Mouse (Mus musculus) layer of hippocampus, adult 6 months (tissue): ENCODE data around the gene Fbxo47. TPM values are rescaled to one million over a fixed set of nuclear protein-coding genes. Genes with fewer than 3 reads are reported as not detected.

Experiments used
- long read RNA-seq, 2 experiments: library from polyadenylated mRNA; unstranded; transcript quantifications; one replicate each; pipeline ENCODE4 v2.0.0; 2019 to 2020
- polyA plus RNA-seq: library from polyadenylated mRNA; unstranded; fragments of <200 nt; fragmentation: Nextera tagmentation; gene quantifications from 2 replicates; pipeline ENCODE4 v1.2.3, GENCODE M21; 2021

Fbxo47 gene
- 0.77 and 1.2 TPM in 2 replicates for polyA plus RNA-seq
- long read RNA-seq, experiment 1, result 0 reads
- long read RNA-seq, experiment 2, partial matches to known transcripts, result 0 of 5 reads
- long read RNA-seq, experiment 2, other reads (novel, unspliced or antisense), result 3 of 5 reads

GRCm38 (mm10) chr11:97883918-97884600 is at the start of gene Fbxo47:
Gene Fbxo47, minus strand, starts transcription at chr11:97884154.

GRCm38 (mm10) chr11:97840539-97840954 is 43.4 kb downstream of the Fbxo47 start, which contains the start of gene B230217C12Rik:
Gene B230217C12Rik, plus strand, starts transcription at chr11:97840780.

Other genes with a start within 250 kb of the Fbxo47 start
- gene Mllt6, start 220.7 kb downstream of the Fbxo47 start, polyA plus RNA-seq, result 4.2 and 4.3 TPM in 2 replicates
- gene Cisd3, start 198.3 kb downstream of the Fbxo47 start, polyA plus RNA-seq, result 79.0 and 82.9 TPM in 2 replicates
- 3.3 and 3.7 TPM in 2 replicates for gene Pcgf2, start 183.7 kb downstream of the Fbxo47 start, polyA plus RNA-seq
- gene Psmb3, start 180.8 kb downstream of the Fbxo47 start, polyA plus RNA-seq, result 415 and 436 TPM in 2 replicates
- gene Pip4k2b, start 139.4 kb downstream of the Fbxo47 start, polyA plus RNA-seq, result 2.4 and 3.1 TPM in 2 replicates
- 8.1 and 8.3 TPM in 2 replicates for gene Cwc25, start 117.6 kb downstream of the Fbxo47 start, polyA plus RNA-seq
- gene 1700001P01Rik, start 108.2 kb downstream of the Fbxo47 start, polyA plus RNA-seq, result 0.53 TPM in 1 of 2 replicates, not detected in the other
- gene Rpl23, start 101.7 kb downstream of the Fbxo47 start, polyA plus RNA-seq, result 631 and 670 TPM in 2 replicates
- gene Lasp1, start 85.2 kb downstream of the Fbxo47 start, polyA plus RNA-seq, result 36.2 and 46.2 TPM in 2 replicates
- gene B230217C12Rik, start 43.4 kb downstream of the Fbxo47 start, polyA plus RNA-seq, result 88.3 and 97.9 TPM in 2 replicates
- 7.8 and 10.7 TPM in 2 replicates for gene Plxdc1, start 102.3 kb upstream of the Fbxo47 start, polyA plus RNA-seq
- gene Arl5c, start 112.0 kb upstream of the Fbxo47 start, polyA plus RNA-seq, result 6.9 and 9.8 TPM in 2 replicates
- gene Cacnb1, start 138.9 kb upstream of the Fbxo47 start, polyA plus RNA-seq, result 38.9 and 48.1 TPM in 2 replicates
- 2,123 and 2,249 TPM in 2 replicates for gene Rpl19, start 142.6 kb upstream of the Fbxo47 start, polyA plus RNA-seq
- 6.3 and 7.7 TPM in 2 replicates for gene Stac2, start 169.3 kb upstream of the Fbxo47 start, polyA plus RNA-seq